Mouse (Mus musculus) stomach, embryonic 14.5 days (tissue): ENCODE measurements around the gene Osbpl5. TPM values are rescaled to one million over a fixed set of nuclear protein-coding genes. Genes with fewer than 3 reads are reported as not detected.

ENCODE experiments used
- ATAC-seq: fragments of 200-750 bp; cut with Nextera tagmentation; 2 replicates; pipeline ENCODE4 v1.8.0; 2017; ENCODE audit warnings: low read depth, moderate TSS enrichment; ENCODE audit not compliant: insufficient number of reproducible peaks, insufficient read depth, low FRiP score
- H3K27ac ChIP-seq: fragments of 300-500 bp; sonication (generic); 2 replicates; pipeline ENCODE4 v1.5.1; 2014; ENCODE audit warnings: mild to moderate bottlenecking, low read length, moderate library complexity, mixed read lengths
- H3K27me3 ChIP-seq: fragments of 300-500 bp; sonication (generic); 2 replicates; pipeline ENCODE4 v1.6.1; 2014; ENCODE audit warnings: low read length, control low read depth, mixed read lengths; ENCODE audit not compliant: control insufficient read depth, insufficient read depth
- H3K36me3 ChIP-seq: fragments of 300-500 bp; sonication (generic); 2 replicates; pipeline ENCODE4 v1.6.1; 2014; ENCODE audit warnings: mild to moderate bottlenecking, control low read depth, low read length, moderate library complexity, mixed read lengths; ENCODE audit not compliant: control insufficient read depth, insufficient read depth
- H3K4me1 ChIP-seq: fragments of 300-500 bp; sonication (generic); 2 replicates; pipeline ENCODE4 v1.6.1; 2014; ENCODE audit warnings: low read length, control low read depth, mixed read lengths; ENCODE audit not compliant: control insufficient read depth, insufficient read depth
- H3K4me2 ChIP-seq: fragments of 300-500 bp; sonication (generic); replicated peaks from 2 replicates; pipeline ENCODE4 v1.6.1; 2014; ENCODE audit warnings: low read depth, low read length, control low read depth
- H3K4me3 ChIP-seq: fragments of 300-500 bp; sonication (generic); 2 replicates; pipeline ENCODE4 v1.5.1; 2014; ENCODE audit warnings: low read depth, low read length, control low read depth
- H3K9ac ChIP-seq: fragments of 300-500 bp; sonication (generic); replicated peaks from 2 replicates; pipeline ENCODE4 v1.6.1; 2014; ENCODE audit warnings: low read depth, mild to moderate bottlenecking, control low read depth, low read length, moderate library complexity, mixed read lengths
- H3K9me3 ChIP-seq: fragments of 300-500 bp; sonication (generic); 2 replicates; pipeline ENCODE4 v1.6.1; 2016; ENCODE audit warnings: low read depth, low read length, control low read depth; ENCODE audit not compliant: control insufficient read depth
- WGBS: fragments of 180-500 bp; shearing (Covaris S2); extraction: QIAGEN DNeasy Blood & Tissue Kit; methylation state at CpG from one replicate; pipeline ENCODE4 v1.1.7; 2014; 5-methylcytosine and 5-hydroxymethylcytosine counted together
- polyA plus RNA-seq: library from polyadenylated mRNA; unstranded; fragments of >200 nt; fragmentation: Nextera tagmentation; extraction: Ambion mirVana; gene quantifications from 2 replicates; pipeline ENCODE4 v1.2.1, GENCODE M21; 2014

Osbpl5 gene
- polyA plus RNA-seq, 1 experiment from 2014 or later, result 46.1 TPM

GRCm38 (mm10) chr7:143711381-143711780 lies 45.4 kb downstream of the Osbpl5 start:
- Histone ChIP-seq H3K4me2 (no peak overlapping the region), H3K4me1 (no peaks in the 10 kb centered on the region), H3K27ac (no peak overlapping the region), H3K27me3 (no peaks in the 10 kb centered on the region), H3K9me3 (no peaks in the 10 kb centered on the region), H3K9ac (no peak overlapping the region), H3K4me3 (no peak overlapping the region), H3K36me3 (peaks cover 45% of the 10 kb centered on the region)
- no peak for ATAC-seq
- 74% methylated on average over 7 of the region's 7 CpGs for WGBS

GRCm38 (mm10) chr7:143709395-143709794 lies 47.4 kb downstream of the Osbpl5 start:
- no peaks in the 10 kb centered on the region for H3K9me3 ChIP-seq
- H3K36me3 ChIP-seq, result peaks cover 50% of the 10 kb centered on the region
- H3K9ac ChIP-seq, result no peak overlapping the region
- H3K27ac ChIP-seq, result no peak overlapping the region
- 86% methylated on average over 7 of the region's 7 CpGs for WGBS
- ATAC-seq, result no peak
- H3K4me3 ChIP-seq, result no peak overlapping the region
- H3K4me1 ChIP-seq, result no peaks in the 10 kb centered on the region
- no peak overlapping the region for H3K4me2 ChIP-seq
- H3K27me3 ChIP-seq, result no peaks in the 10 kb centered on the region

- no peak overlapping the region for H3K4me2 ChIP-seq
- no peaks in the 10 kb centered on the region for H3K9me3 ChIP-seq
- H3K27ac ChIP-seq, result no peak overlapping the region
- no peaks in the 10 kb centered on the region for H3K4me1 ChIP-seq
- no peak overlapping the region for H3K9ac ChIP-seq
- peaks cover 63% of the 10 kb centered on the region for H3K36me3 ChIP-seq
- 38% methylated on average over 7 of the region's 7 CpGs for WGBS
- ATAC-seq, result peak; percentile 74; the same call in 1 of the 2 replicates
- no peaks in the 10 kb centered on the region for H3K27me3 ChIP-seq
- no peak overlapping the region for H3K4me3 ChIP-seq
These were observed 49.9 kb downstream of the Osbpl5 start for GRCm38 (mm10) chr7:143706697-143707438.

GRCm38 (mm10) chr7:143696140-143696539 lies 60.6 kb downstream of the Osbpl5 start:
- Histone ChIP-seq H3K36me3 (peaks cover 59% of the 10 kb centered on the region), H3K27ac (no peak overlapping the region), H3K4me3 (no peak overlapping the region), H3K9ac (no peak overlapping the region), H3K4me2 (no peak overlapping the region), H3K9me3 (no peaks in the 10 kb centered on the region), H3K4me1 (no peaks in the 10 kb centered on the region), H3K27me3 (no peaks in the 10 kb centered on the region)
- no peak for ATAC-seq
- WGBS, result 66% methylated on average over 2 of the region's 2 CpGs

GRCm38 (mm10) chr7:143694550-143694949 lies 62.2 kb downstream of the Osbpl5 start:
- H3K4me2 ChIP-seq, result no peak overlapping the region
- no peak overlapping the region for H3K9ac ChIP-seq
- H3K4me1 ChIP-seq, result no peaks in the 10 kb centered on the region
- ATAC-seq, result no peak
- H3K27me3 ChIP-seq, result no peaks in the 10 kb centered on the region
- no peak overlapping the region for H3K27ac ChIP-seq
- H3K4me3 ChIP-seq, result no peak overlapping the region
- H3K9me3 ChIP-seq, result no peaks in the 10 kb centered on the region
- 95% methylated on average over 7 of the region's 7 CpGs for WGBS
- H3K36me3 ChIP-seq, result peaks cover 74% of the 10 kb centered on the region

- 89% methylated on average over 12 of the region's 12 CpGs for WGBS
- Histone ChIP-seq H3K27ac (no peak overlapping the region), H3K36me3 (peaks cover 82% of the 10 kb centered on the region)
These were observed 63.9 kb downstream of the Osbpl5 start for GRCm38 (mm10) chr7:143692746-143693510.

GRCm38 (mm10) chr7:143691909-143692308 lies 64.9 kb downstream of the Osbpl5 start:
- 98% methylated on average over 4 of the region's 4 CpGs for WGBS
- no peak overlapping the region for H3K9ac ChIP-seq
- no peak overlapping the region for H3K27ac ChIP-seq
- H3K36me3 ChIP-seq, result peaks cover 87% of the 10 kb centered on the region
- H3K4me3 ChIP-seq, result no peak overlapping the region
- ATAC-seq, result no peak
- H3K4me1 ChIP-seq, result no peaks in the 10 kb centered on the region
- H3K4me2 ChIP-seq, result no peak overlapping the region
- H3K27me3 ChIP-seq, result no peaks in the 10 kb centered on the region
- no peaks in the 10 kb centered on the region for H3K9me3 ChIP-seq

More at GRCm38 (mm10) chr7:143692746-143693510, 63.9 kb downstream of the Osbpl5 start:
- Histone ChIP-seq H3K4me1 (no peaks in the 10 kb centered on the region), H3K4me3 (no peak overlapping the region), H3K4me2 (no peak overlapping the region), H3K9me3 (no peaks in the 10 kb centered on the region), H3K27me3 (no peaks in the 10 kb centered on the region), H3K9ac (no peak overlapping the region)
- no peak for ATAC-seq

GRCm38 (mm10) chr7:143691181-143691580 lies 65.6 kb downstream of the Osbpl5 start:
- no peaks in the 10 kb centered on the region for H3K4me1 ChIP-seq
- no peak overlapping the region for H3K4me3 ChIP-seq
- ATAC-seq, result no peak
- H3K4me2 ChIP-seq, result no peak overlapping the region
- WGBS, result 86% methylated on average over 5 of the region's 5 CpGs
- H3K9ac ChIP-seq, result no peak overlapping the region
- no peaks in the 10 kb centered on the region for H3K27me3 ChIP-seq
- peaks cover 81% of the 10 kb centered on the region for H3K36me3 ChIP-seq
- H3K27ac ChIP-seq, result no peak overlapping the region
- no peaks in the 10 kb centered on the region for H3K9me3 ChIP-seq
